Mouse (Mus musculus) spleen, postnatal 10 days (tissue): ENCODE measurements at regions not wholly inside any gene's neighbourhood (a gene's known extent, or its start where the extent isn't known, plus 50 kb on each side); places are given as distances from the start of the nearest gene placed in this dataset.

ENCODE experiments used
- DNase-seq, 2 experiments: peaks; one replicate each; pipeline ENCODE4 v3.0.0; 2021 to 2022; ENCODE audit warnings: low spot score in 2 of 2

GRCm38 (mm10) chr10:126641792-126642289, 259.3 kb downstream of the Atp23 start:
- DNase-seq, result no peak

- DNase-seq, result no peak
Observed at GRCm38 (mm10) chr10:126634731-126635130, 266.4 kb downstream of the Atp23 start.

GRCm38 (mm10) chr10:126628057-126628456, 273.1 kb downstream of the Atp23 start:
- no peak for DNase-seq

GRCm38 (mm10) chr10:126625466-126625865, 275.7 kb downstream of the Atp23 start:
- peak in 1 of 2 experiments; percentile 16 for DNase-seq

DNA sequence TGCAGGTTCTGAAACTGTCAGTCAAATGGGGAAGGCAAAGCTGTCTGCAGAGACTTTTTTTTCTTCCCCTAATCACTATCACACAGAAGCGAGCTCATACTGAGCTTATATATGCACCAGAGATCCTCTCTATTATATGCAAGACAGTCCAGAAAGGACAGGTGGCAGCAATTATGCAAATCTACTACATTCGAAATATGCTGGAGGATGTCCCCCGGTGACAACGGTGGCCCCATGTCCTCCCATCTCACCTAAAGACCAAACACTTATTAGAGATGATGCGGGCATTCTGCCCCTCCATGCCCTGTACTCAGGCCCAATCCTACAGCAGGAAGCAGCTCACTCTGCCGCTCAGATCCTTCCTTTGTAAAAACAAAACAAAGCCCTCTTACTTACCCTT, 280.4 kb downstream of the Atp23 start:
- DNase-seq, result no peak

- DNase-seq, result no peak
Observed at GRCm38 (mm10) chr10:126619970-126620369, 281.2 kb downstream of the Atp23 start.

DNA sequence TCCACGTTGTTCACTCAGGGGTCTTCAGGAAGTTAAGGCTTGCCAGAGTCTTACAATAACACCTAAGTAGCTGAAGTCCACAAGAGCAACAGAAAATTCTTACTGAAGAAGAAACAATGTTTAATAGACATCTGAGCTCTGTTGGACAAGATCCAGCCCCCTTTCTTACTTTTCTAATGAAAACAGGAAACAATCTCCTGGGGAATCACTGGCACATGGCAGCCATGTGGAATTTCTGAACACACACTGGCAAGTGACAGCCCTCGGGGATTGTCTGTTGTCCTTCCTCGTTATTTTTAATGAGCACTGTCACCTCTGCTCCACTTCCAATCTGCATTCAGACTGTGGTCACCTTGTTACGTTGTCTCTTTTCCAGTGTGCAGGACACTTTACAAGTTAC, 288.9 kb downstream of the Atp23 start:
- DNase-seq, result no peak

- no peak for DNase-seq
Observed at GRCm38 (mm10) chr10:126610506-126610905, 290.6 kb downstream of the Atp23 start.

DNA sequence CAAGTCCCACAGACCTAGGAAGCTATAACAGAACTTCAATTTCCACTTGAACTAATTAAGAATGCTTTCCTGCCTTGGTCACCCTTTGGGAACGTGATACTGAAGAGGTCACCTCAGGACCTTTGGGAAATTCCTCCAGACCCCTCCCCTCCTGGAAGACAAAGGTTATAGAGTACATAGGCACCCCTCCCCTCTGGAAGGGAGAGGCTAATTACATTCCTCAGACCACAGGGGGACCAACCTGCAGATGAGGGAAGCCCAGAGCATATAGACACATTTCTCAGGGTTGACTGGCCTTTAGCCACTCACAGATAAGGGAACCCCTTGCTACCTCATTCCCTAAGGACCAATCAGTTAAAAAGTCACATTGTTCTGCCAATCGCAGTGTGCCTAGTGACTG, 301.5 kb downstream of the Atp23 start:
- no peak for DNase-seq

GRCm38 (mm10) chr10:126568155-126568554, 333.0 kb downstream of the Atp23 start:
- no peak for DNase-seq

GRCm38 (mm10) chr10:126565326-126565725, 335.8 kb downstream of the Atp23 start:
- no peak for DNase-seq

- no peak for DNase-seq
Observed at GRCm38 (mm10) chr10:126555080-126555479, 346.1 kb downstream of the Atp23 start.

- no peak for DNase-seq
Observed at GRCm38 (mm10) chr10:126531950-126532349, 369.2 kb downstream of the Atp23 start.

DNA sequence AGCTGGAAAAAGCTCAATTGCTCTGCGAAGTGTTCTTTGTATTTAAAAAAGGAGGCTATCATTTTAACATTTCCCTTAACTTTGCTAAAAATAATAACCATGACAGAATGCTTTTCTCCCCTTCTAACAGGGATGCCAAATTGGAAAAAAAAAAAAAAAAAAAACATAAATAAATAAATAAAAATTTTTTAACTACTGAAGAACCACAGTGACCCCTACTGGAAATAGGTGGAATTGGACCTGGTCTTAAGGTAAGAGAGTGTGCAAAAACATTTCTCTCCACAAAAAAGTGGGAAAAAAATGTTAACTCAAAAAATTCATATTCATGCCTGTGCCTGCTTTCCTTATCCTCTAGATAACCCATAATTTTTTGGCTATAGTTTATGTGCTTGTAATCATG, 369.8 kb downstream of the Atp23 start:
- DNase-seq, result no peak

GRCm38 (mm10) chr10:126528801-126529200, 372.4 kb downstream of the Atp23 start:
- no peak for DNase-seq

DNA sequence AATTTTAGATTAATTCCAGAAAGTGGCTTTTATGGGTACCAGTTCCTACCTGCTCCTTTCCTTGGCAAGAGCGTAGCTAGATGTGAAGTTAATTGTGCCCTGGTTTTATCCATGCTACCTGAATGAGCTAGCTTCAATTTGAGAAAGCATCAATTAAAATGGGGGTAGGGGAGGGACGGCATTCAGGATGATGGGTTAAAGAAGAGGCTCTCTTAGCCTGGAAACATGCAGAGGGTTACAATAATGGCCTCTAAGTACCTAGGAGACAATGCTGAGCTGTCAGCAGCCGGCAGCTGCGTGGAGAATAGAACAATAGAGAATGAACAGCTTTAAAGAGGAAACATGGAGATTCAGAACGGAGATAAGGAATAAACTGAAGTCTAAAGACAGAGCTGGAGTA, 375.0 kb downstream of the Atp23 start:
- no peak for DNase-seq

DNA sequence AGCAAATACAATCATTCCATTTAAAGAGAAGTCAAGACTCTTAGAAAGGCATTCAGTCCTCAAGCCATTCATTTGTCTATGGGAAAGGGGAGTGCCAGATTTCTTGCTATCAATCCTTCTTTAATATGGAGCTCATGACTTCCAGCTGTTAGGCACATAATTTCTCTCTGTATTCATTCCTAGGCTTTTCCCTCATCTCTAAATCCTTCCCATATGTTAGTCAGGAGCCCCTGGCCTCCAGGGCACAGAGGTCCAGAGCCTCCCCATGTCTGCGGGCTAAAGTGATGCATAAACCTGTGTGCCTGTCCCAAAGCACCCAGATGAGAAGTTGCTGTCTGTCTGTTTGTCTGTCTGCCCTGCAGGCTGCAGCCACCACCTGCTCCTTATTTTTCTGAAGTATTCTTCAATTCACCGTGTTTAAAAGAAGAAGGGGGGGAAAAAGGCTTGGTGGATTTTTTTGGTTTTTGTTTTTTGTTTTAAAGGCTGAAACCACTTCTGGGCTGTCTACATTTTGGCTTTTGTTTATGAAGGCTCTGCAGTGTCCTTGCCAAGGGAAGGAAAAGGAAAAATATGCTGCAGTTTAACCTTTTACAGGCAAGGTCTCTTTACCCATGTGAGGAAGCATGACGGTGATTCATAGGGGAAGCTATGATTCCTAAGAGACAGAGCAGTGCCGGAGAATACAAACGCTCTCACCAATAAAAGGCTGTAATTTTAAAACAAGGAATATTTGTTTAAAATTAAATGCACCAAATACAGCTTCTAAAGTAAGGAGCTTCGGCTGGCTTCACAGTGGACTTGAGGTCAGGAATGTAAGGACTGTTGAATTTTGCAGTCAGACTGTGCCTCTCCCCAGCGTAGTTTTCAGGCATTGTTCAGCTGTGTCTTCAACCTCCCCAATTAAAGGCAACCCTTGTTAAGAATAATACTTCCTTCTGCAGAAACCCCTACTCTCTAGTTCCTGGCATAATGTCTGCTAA, 379.0 kb downstream of the Atp23 start:
- DNase-seq, result no peak

DNA sequence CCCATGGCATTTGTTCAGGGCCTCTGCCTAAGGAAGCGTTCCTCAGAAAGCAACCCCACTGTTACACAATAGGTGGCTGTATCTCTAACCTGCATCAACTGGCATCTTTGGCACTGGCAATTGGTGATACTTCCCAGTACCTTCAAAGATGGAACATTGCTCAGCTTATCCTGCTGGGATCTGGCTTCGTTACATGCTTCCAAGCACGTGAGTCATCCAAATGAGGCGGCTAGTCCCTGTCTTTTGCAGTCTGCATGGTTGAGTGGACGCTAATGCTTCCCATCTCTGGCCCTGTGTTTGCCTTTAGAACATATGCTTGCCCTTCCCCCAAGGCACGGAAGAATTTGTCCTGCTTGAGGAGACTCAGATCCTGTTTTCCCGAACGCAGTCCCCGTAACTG, 380.2 kb downstream of the Atp23 start:
- no peak for DNase-seq

- no peak for DNase-seq
Observed at GRCm38 (mm10) chr10:126513185-126513584, 388.0 kb downstream of the Atp23 start.

GRCm38 (mm10) chr10:126511511-126511910, 389.6 kb downstream of the Atp23 start:
- DNase-seq, result peak; percentile 92 to 98

- no peak for DNase-seq
Observed at GRCm38 (mm10) chr10:126505988-126506387, 395.2 kb downstream of the Atp23 start.

- DNase-seq, result peak; percentile 11 to 25
Observed at GRCm38 (mm10) chr10:126502013-126502688, 399.0 kb downstream of the Atp23 start.

GRCm38 (mm10) chr10:126498726-126499125, 402.4 kb downstream of the Atp23 start:
- DNase-seq, result peak in 1 of 2 experiments; percentile 67
